Mouse (Mus musculus) adrenal gland, postnatal 25 days (tissue): ENCODE data around the gene Gm45521. TPM values are rescaled to one million over a fixed set of nuclear protein-coding genes. Genes with fewer than 3 reads are reported as not detected.

Source experiments
- DNase-seq: peaks from one replicate; pipeline ENCODE4 v3.0.0; 2021; ENCODE audit warnings: mixed read lengths
- total RNA-seq: library from RNA; stranded (reverse); gene quantifications from 2 replicates; pipeline ENCODE4 v1.2.3, GENCODE M21; 2021

The Gm45521 gene
- total RNA-seq, 1 experiment from 2014 or later, result not detected

DNA sequence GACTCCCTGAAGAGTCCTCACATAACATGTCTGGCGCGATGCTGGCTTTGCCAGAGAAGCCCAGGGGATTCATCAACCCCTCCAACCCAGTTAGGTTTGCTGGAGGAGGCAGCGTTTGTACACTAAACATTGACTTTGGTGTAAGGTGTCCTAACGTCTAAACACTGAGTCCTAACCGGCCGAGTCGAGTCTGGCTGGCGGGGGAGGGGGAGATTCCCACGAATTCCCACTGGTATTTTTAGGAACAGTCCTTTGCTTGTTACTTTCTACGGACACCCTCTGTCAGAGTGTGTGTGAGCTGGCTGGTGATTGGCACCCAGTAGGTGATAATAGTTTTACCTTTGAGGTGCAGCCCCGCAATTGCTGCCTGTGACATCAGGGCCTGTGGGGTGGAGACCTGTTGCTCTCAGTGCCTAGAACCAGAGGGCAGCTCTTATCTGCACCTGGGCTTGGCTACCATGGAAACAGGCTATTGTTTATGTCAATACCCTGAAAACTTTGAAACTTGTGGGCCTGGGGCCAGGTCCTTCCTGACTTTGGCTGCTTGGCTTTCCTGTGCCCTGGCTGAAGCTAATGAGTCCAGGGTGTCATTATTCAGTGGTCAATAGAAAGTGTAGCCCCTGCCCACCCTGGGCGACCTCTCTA, 4.4 kb upstream of the Gm45521 start:
- DNase-seq, result no peak

GRCm38 (mm10) chr14:7954071-7954471, 3.0 kb upstream of the Gm45521 start:
- DNase-seq, result no peak

DNA sequence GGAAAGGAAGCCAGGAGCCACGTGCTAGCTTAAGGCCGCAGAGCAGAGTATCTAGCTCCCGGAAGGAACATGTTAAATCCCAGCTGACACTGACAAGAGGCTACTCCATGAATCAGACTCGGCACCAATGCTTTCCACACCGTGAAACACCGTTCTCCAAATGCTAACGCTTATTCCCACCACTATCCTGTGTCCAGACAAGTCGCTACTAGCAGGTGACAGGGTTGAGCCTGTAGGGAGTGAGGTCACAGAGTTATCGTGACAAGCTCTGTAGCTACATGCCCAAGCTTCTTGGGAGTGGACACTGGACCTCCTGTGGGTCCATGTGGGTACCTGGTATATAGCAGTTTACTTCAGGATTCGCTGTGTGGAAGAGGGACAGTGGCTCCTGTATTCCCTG, 661 bp upstream of the Gm45521 start:
- DNase-seq, result no peak

DNA sequence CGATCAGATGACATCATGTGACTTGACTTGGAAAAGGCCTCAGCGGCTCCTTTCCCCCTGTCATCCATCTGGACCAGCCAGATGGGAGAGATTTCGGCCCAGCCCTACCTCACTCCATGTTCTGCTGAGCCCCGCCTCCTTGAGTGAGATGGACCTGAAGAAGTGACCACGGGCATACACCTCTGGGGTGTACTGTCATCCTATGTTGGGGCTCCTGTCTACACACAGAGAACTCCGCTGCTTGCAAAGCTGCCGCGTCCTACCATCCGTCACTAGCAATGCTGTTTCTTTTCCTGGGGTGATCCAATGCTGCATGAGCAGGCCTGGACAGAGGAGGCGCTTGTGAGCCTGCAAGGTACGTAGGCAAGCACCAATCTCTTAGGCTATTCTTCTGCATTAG, 3.5 kb downstream of the Gm45521 start:
- no peak for DNase-seq

GRCm38 (mm10) chr14:7961714-7962113, 4.6 kb downstream of the Gm45521 start:
- DNase-seq, result no peak

DNA sequence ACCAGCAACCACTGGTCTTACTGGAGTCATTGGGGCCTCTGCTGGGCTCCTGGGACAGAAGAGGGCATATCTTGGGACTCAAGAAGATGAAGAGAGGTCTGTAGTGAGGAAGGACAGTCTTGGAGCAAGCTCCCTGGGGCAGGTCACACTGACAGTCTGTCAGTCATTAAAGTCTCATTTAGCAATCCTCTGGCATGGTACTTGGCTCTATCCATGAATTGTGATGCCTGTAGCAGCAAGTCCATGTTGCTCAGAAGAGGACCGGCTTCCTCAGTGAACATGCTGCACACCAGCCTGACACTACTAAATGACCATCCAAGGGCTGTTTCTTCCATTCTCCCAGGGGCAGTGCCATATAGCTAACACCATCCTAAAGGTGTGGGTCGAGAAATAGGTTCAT, 5.5 kb downstream of the Gm45521 start:
- no peak for DNase-seq

DNA sequence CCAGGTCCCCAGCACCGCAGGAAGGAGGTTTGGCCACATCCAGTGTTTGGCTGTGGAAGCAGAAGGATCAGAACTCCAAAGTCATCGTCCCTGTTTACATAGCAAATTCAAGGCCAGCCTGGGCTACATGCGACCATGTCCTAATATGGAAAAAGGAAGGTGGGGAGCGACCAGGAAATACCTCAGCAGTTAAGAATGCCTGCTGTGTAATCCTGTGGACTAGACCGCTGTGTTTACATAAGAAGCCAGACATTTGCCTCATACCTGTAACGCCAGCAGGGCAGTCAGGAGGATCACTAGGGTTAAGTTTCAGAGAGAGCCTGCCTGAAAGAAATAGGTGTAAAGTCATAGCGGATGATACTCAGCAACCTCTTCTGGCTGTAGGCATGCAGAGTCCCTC, 6.1 kb downstream of the Gm45521 start:
- no peak for DNase-seq

DNA sequence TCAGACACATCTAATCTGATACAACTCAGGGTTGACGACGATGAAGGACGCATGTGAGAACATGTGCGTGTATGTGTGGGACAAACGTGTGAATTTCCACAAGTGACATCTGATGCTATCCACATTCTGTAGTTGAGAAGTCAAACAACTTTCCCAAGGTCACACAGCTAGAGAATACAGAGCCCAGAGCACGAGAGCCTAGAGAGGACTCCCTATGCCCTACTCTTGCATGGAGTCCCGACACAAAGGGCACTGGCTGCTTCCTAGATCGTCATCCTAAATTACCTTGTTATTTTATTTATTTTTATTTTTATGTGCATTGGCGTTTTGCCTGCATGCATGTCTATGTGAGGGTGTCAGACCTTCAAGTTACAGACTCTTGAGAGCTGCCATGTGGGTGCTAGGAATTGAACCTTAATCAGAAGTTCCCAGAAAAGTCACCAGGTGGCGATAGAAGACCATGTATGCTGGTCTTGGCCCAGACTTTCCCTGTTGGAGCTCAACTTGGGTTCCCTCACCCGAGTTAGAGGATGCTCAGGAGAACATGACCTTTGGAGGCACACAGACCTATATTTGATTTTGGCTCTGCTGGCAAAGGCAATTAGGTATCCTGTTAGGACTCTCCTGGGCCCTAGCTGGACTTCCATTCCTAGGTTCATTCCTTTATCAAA, 7.3 kb downstream of the Gm45521 start:
- peak; percentile 36 for DNase-seq

- no peak for DNase-seq
Measured at GRCm38 (mm10) chr14:7971889-7972493, 14.9 kb downstream of the Gm45521 start.

DNA sequence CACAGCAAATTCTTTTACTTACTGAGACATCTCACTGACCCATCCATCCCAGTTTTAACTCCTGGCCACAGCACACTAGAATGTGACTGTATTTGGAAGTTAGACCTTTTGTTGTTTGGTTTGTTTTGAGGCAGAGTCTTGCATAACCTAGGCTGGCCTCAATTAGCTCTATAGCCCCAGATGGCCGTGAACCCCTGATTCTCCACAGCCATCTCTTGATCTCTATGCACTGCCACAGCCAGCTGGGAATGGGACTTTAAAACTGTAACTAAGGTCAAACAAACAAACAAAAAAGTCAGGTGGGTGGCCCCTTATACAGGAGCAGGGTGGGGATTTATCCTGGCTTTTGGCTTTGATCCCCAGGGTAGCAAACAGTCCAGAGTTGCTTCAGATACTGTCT, 17.6 kb downstream of the Gm45521 start:
- DNase-seq, result no peak

- DNase-seq, result no peak
Measured at GRCm38 (mm10) chr14:7975177-7975576, 18.1 kb downstream of the Gm45521 start.

DNA sequence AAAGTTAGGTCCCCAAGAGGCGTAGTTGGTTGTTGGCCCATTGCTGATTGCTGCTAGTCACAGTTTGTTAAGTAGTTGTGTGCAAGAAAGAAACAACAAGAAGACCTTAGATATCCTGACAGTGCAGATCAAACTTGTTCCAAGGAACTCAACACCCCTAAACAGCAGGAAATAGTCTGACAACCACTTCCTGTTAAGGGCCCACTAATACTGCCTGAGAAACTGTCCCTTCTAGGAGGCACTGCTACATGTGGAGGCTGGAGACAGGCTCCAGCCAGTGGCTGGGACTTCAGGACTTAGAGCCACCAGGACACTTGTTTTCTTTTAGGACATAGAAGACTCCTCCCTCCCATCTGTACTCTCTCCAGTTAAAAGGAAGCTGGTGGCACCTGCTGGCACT, 20.4 kb downstream of the Gm45521 start:
- no peak for DNase-seq

DNA sequence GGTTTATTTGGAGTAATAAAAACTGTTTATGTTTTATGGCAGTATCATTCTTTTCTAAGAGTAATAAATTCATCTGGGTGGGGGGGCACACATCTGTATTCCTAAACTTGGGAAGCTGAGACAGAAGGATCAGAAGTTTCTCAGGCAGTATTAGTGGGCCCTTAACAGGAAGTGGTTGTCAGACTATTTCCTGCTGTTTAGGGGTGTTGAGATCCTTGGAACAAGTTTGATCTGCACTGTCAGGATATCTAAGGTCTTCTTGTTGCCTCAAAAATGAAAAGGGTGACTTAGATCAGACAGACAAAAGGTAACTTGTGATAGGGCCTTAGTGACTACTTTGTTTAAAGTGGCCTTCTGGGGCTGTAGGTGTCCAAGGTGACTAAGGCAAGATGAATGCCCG, 21.1 kb downstream of the Gm45521 start:
- DNase-seq, result no peak

DNA sequence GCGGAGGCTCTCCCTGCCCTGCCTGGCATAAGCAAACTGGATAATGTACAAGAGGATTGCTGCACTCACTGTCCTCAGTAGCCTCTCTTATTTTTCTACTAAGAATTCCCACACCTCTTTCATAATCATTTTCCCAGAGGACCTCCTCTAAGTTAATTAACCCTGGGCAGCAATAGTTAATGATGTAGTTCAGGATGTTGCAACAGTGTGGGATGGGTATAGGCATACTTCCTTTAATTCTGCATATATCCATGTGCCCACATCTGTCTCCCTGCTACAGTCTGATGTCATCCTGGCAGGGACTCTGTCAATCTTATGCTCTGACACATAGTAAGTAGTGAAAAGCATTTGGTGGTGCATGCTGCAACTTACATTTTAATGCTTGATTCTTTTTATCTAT, 24.1 kb downstream of the Gm45521 start:
- DNase-seq, result no peak

GRCm38 (mm10) chr14:7986913-7987312, 29.8 kb downstream of the Gm45521 start:
- DNase-seq, result no peak

GRCm38 (mm10) chr14:7989371-7989770, 32.3 kb downstream of the Gm45521 start:
- DNase-seq, result no peak

- DNase-seq, result no peak
Measured at GRCm38 (mm10) chr14:7989961-7990360, 32.9 kb downstream of the Gm45521 start.

- no peak for DNase-seq
Measured at GRCm38 (mm10) chr14:7991108-7991776, 34.2 kb downstream of the Gm45521 start.

DNA sequence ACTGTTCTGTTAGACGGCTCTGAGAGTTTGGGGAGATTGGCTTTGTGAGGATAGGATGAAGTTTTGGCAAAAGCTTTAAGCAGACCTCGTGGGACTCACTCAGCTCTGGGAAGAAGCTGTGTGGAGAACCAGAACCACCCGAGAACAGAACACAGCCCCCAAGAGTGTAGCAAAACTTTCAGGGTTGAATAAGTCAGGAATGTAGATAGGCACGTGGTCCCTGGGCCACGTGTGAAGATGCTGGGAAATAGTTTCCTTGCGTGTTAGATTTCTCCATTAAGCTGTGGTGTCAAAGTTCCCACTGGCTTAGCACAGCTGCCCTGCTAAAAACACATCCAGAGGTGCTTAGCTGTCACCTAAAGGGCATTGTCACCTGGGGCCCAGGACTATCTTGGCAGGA, 35.1 kb downstream of the Gm45521 start:
- no peak for DNase-seq

DNA sequence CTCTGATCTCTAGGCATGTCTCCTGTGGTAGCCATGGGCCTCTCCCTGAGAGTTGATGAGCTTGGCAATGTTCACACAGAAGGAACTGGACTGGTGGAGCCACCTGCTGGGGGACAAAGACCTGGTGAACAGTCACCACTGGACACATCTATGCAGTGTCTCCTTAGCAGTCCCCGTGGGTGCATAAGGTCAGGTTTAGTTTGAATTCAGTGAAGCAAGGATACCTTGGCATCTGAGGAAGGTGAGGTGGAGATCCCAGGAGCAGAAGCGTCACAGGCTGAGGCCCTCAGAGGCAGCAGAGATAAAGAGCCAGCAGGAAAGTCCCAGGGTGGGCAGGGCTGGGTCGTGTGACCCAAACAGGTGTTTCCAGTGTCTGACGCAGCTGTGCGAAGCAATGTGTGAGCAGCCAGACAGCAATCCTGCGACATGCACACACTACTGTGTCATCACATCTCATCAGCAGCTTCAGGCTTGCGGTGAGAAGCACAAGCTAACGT, 37.2 kb downstream of the Gm45521 start, which contains the start of gene Dnase1l3:
Dnase1l3 (minus strand) TSS at position 303 of the 497 bp plus-strand sequence.
- peak; percentile 60 for DNase-seq

DNA sequence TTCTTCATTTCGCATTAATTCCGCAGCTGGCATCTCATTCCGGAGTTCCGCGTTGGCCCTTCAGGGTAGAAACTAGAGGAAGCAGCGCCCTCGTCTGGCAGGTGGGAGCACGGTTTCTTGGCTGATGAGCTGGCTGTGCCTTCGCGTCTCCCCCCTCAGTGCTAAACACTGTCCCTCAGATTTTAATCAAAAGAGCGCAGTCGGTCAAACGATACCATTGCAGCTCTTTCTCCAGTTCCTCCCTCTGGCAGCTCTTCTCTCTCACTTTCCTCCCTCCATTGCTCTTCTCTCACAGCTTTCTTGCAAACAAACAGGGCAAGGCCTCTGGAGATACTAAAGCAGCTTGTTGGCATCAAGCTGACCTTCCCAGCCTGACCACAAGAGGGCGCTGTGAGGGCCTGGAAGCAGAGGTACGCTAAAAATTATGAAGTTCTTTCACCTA, 40.2 kb downstream of the Gm45521 start:
- DNase-seq, result peak; percentile 91

- no peak for DNase-seq
Measured at GRCm38 (mm10) chr14:7999030-7999429, 41.9 kb downstream of the Gm45521 start.

GRCm38 (mm10) chr14:7999435-7999834, 42.3 kb downstream of the Gm45521 start:
- DNase-seq, result no peak
